ENCODE assay signal across 17 mouse cellular contexts in the genomic region with DNA sequence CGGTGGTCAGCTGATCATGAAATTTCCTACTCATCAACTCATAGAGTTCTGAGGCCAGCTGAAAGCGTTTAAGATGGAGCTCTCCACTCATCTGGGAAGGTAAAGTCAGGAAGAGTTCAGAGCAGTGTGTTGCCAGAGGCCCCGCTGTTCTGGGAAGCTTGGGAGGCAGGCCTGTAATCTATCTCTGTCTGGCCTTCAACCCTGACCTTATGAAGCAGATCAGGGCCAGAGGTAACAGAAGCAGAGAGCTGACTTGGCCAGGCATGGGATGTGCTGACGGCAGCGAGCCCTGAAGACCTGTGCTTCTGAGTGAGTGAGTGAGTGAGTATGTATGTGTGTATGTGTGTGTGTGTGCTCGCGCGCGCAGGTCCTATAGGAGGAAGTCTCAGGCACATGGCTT.
DNase-seq lines count a peak whose midpoint lies in the region; ATAC-seq and TF ChIP-seq lines count a peak whose summit lies in the region.
"Had no signal": no experiment of that assay in that cellular context is flagged by ENCODE, and none has a peak within 500 bp of the region (broad histone marks: within the 10 kb centered on the region; RNA-seq: fewer than 3 reads in every experiment).

No protein-coding gene starts in this region.

- H3K4me1 ChIP-seq in heart, embryonic 15.5 days (replicated peaks) = no peaks in the 10 kb centered on the region
- H3K4me1 ChIP-seq in heart, embryonic 11.5 days (ENCODE audit: control insufficient read depth, insufficient read depth, low read length) = no peaks in the 10 kb centered on the region
- no peaks in the 10 kb centered on the region for H3K4me1 ChIP-seq in testis, adult 2 months (ENCODE audit: control insufficient read depth, insufficient read depth, low read length)
- H3K4me1 ChIP-seq: embryonic facial prominence, embryonic 12.5 days; heart, embryonic 10.5 days; liver, embryonic 12.5 days; lung, embryonic 15.5 days had no signal

- WGBS in heart, embryonic 15.5 days = 72% methylated on average over 9 of the region's 9 CpGs
- WGBS in heart, embryonic 11.5 days (ENCODE audit: insufficient replicate concordance) = 74% methylated on average over 9 of the region's 9 CpGs

- ATAC-seq in heart, embryonic 15.5 days (replicated peaks; ENCODE audit: insufficient number of reproducible peaks, insufficient read depth, low FRiP score, low read depth) = peak; percentile 43; the same call in 1 of the 2 replicates
- no peak for ATAC-seq in heart, embryonic 11.5 days (replicated peaks; ENCODE audit: insufficient number of reproducible peaks, low FRiP score, low TSS enrichment)
- ATAC-seq: forebrain, postnatal 0 days; liver, embryonic 12.5 days; midbrain, embryonic 16.5 days had no signal

- no peaks in the 10 kb centered on the region for H3K36me3 ChIP-seq in heart, embryonic 15.5 days
- H3K36me3 ChIP-seq in heart, embryonic 11.5 days (ENCODE audit: control insufficient read depth, insufficient read depth, low read length) = no peaks in the 10 kb centered on the region
- H3K36me3 ChIP-seq in testis, adult 2 months (ENCODE audit: control insufficient read depth, insufficient read depth, low read length) = no peaks in the 10 kb centered on the region
- H3K36me3 ChIP-seq: embryonic facial prominence, embryonic 12.5 days; heart, embryonic 10.5 days; limb, embryonic 10.5 days; liver, embryonic 12.5 days; lung, embryonic 15.5 days had no signal

- H3K27ac ChIP-seq in heart, embryonic 15.5 days = no peak overlapping the region
- H3K27ac ChIP-seq in heart, embryonic 11.5 days (ENCODE audit: low read depth, low read length) = no peak overlapping the region
- H3K27ac ChIP-seq in testis, adult 2 months (ENCODE audit: control insufficient read depth, insufficient read depth, low read depth, low read length) = no peak overlapping the region
- H3K27ac ChIP-seq: embryonic facial prominence, embryonic 12.5 days; heart, embryonic 10.5 days; limb, embryonic 10.5 days; liver, embryonic 12.5 days; lung, embryonic 15.5 days had no signal

- no peaks in the 10 kb centered on the region for H3K27me3 ChIP-seq in heart, embryonic 15.5 days
- H3K27me3 ChIP-seq in heart, embryonic 11.5 days (ENCODE audit: control insufficient read depth, insufficient read depth, low read length) = 0 out of 2 replicates have a peak, but pooled peaks cover 3% of the 10 kb centered on the region
- H3K27me3 ChIP-seq in testis, adult 2 months (ENCODE audit: control insufficient read depth, insufficient read depth, low read length) = no peaks in the 10 kb centered on the region
- H3K27me3 ChIP-seq: embryonic facial prominence, embryonic 12.5 days; liver, embryonic 12.5 days; lung, embryonic 15.5 days had no signal

- no peak overlapping the region for H3K9ac ChIP-seq in heart, embryonic 15.5 days
- no peak overlapping the region for H3K9ac ChIP-seq in heart, embryonic 11.5 days (ENCODE audit: low read depth, low read length)
- H3K9ac ChIP-seq: embryonic facial prominence, embryonic 12.5 days; forebrain, postnatal 0 days; liver, embryonic 12.5 days; lung, embryonic 15.5 days had no signal

- TF ChIP-seq POLR2A in testis, adult 2 months (IDR thresholded peaks at IDR 0.05; ENCODE audit: control insufficient read depth, low read depth, low read length) = no peak

- DNase-seq in testis, postnatal 14 days (ENCODE audit: low spot score) = no peak
- peak; percentile 43 to 55 for DNase-seq in gastrocnemius, adult 8-10 months (ENCODE audit: low spot score in 2 of 2)
- no peak for DNase-seq in left cerebral cortex, adult 11 months (ENCODE audit: low spot score)
- no peak for DNase-seq in right cerebral cortex, postnatal 4 days
- DNase-seq: cerebellum, adult 9-11 months; forebrain, postnatal 0 days; kidney, adult 9 months; thymus, postnatal 25 days had no signal

- TF ChIP-seq CTCF in testis, adult 2 months (IDR thresholded peaks at IDR 0.05; ENCODE audit: control insufficient read depth, insufficient read depth, insufficient replicate concordance, low read depth, low read length) = no peak

- H3K9me3 ChIP-seq in heart, embryonic 15.5 days (replicated peaks) = no peaks in the 10 kb centered on the region
- H3K9me3 ChIP-seq in heart, embryonic 11.5 days (replicated peaks; ENCODE audit: control insufficient read depth, low read length) = no peaks in the 10 kb centered on the region
- H3K9me3 ChIP-seq: embryonic facial prominence, embryonic 12.5 days; heart, embryonic 10.5 days; limb, embryonic 10.5 days; liver, embryonic 12.5 days; lung, embryonic 15.5 days had no signal

- no peak overlapping the region for H3K4me3 ChIP-seq in heart, embryonic 15.5 days
- H3K4me3 ChIP-seq in heart, embryonic 11.5 days (ENCODE audit: low read depth, low read length) = no peak overlapping the region
- peak overlapping the region; percentile 53 for H3K4me3 ChIP-seq in testis, adult 2 months (ENCODE audit: control insufficient read depth, low read depth, low read length)
- H3K4me3 ChIP-seq: embryonic facial prominence, embryonic 12.5 days; heart, embryonic 10.5 days; limb, embryonic 10.5 days; liver, embryonic 12.5 days; lung, embryonic 15.5 days had no signal

- no peak overlapping the region for H3K4me2 ChIP-seq in heart, embryonic 15.5 days
- no peak overlapping the region for H3K4me2 ChIP-seq in heart, embryonic 11.5 days
- H3K4me2 ChIP-seq: embryonic facial prominence, embryonic 12.5 days; liver, embryonic 12.5 days; lung, embryonic 15.5 days had no signal

Comparison
In these comparisons a context has a peak if more than half of its experiments do, and no peak if none do; other contexts are left out.
1. DNase-seq: peak in gastrocnemius, adult 8-10 months (2 of 2); none in testis, postnatal 14 days (single experiment), left cerebral cortex, adult 11 months (single experiment) and right cerebral cortex, postnatal 4 days (single experiment).